Mouse (Mus musculus) kidney, adult 9 months (tissue): ENCODE data around the gene H2al1d.
"Not testable (repeated sequence)": the region's sequence is repeated elsewhere in the genome, so short reads cannot be mapped to it uniquely, and the experiment has no call there.

Experiments used
- DNase-seq: peaks from one replicate; pipeline ENCODE4 v3.0.0; 2022

H2al1d gene

DNA sequence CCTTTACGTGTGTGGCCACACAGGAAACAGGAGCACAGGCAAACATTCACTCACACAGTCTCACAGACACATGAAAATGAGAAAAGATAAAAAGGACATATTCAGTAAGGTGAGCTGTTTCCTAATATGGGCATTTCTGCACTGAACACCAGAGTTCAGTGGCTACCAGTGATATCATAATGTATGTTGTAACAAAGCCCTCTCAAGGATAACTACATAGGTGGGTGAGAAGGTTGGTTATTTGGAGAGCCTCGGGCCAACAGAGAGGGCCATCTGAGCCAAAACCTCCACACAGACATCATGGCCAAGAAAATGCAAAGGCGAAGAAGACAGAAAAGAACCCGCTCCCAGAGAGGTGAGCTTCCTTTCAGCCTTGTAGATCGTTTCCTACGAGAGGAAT lies at the start of gene H2al1d:
TSS of gene H2al1d (plus strand) at position 301 of the 400 bp plus-strand sequence.
- DNase-seq: not testable (repeated sequence)

DNA sequence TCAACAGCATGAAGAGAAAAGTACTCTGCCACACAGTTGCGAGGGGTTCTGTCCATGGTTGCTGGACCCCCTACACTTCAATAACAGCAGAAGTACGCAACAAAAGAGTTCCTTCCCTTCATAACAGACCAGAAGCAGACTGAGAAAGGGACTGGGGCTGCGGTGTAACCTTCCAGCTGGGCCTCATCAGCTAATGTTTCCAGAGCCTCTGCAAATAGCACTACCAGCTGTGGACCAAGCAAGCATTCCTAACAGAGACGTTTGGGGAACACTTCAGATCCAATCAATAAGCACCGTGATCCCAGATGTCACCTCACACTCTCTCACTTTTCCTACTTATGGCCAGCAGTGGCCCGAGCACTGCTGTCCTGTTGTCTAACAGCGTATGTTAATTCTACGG lies 43.7 kb upstream of the H2al1d start:
- DNase-seq: no peak

DNA sequence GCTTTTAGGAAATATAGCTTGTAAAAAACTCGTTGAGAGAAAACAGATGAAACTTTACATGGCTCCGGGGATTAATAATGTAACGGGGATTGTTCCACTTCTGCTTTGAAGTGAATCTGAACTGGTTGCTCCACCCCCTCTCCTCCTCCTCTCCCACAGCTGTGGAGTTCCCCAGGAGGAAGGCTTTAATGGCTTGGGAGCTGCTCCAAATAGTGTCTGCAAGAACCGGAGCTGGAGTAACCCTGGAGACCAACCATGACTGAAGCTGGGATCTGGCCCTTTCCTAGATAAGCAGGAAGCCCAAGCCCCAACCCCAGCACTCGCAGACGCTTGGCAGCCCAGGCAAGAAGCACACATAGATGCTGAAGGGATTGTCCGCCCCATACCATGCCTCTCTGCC lies 40.8 kb upstream of the H2al1d start:
- DNase-seq: peak; percentile 20

DNA sequence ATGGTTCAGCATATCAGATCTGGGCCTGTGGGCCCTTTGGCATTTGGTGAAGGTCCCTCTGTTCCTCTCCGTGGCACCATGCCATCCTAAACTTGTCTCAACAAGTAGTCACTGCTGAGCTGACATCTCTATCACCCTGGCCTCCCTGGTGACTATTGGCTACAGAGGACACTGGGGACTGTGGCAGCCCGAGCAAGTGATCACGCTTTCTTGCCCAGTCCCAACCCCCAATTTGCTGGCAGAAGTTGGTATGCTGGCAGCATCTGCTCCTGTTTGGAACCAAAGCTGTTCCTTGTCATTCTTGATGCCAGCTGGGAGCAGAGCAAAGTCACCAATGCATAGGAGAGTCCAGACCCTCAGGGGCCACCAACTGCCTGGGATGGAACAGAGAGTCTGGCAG lies 39.5 kb upstream of the H2al1d start:
- no peak for DNase-seq

DNA sequence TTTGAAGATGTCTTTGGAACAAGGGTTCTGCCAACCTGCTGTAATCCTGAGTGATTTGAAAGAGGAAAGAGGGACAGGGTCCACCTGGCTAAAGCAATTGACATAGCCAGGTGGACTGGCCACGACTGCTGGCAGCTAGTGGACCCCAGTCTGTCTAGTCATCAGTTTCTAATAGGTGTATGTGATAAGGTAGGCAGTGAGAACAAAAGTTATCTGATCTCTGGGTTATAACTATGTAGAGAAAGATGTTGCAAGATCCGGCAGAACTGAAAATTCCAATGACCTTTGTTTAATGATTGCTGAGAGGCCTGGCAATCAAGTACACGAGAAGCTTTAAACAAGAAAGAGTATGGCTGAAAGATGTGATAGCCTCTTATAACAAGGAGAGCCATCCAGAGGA lies 35.4 kb upstream of the H2al1d start:
- DNase-seq: no peak

DNA sequence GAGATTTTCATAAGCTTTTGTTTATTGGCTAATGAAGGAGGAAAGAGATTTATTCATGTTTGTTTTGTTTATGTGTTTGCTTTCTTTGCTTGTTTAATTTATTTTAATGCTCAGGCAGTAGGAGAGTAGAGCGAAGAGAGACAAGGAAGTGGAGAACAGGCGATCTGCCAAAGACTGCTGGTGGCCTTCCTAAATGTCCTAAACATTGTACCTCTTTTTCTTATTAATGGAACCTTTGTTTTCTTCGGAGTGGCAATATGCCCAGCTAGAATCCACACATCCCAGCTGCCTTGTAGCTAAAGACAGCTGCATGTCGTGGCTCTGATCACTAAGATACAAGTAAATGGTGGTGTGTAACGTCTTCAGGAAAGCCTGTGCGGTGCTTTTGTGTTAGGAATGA lies 31.5 kb upstream of the H2al1d start:
- DNase-seq: no peak

DNA sequence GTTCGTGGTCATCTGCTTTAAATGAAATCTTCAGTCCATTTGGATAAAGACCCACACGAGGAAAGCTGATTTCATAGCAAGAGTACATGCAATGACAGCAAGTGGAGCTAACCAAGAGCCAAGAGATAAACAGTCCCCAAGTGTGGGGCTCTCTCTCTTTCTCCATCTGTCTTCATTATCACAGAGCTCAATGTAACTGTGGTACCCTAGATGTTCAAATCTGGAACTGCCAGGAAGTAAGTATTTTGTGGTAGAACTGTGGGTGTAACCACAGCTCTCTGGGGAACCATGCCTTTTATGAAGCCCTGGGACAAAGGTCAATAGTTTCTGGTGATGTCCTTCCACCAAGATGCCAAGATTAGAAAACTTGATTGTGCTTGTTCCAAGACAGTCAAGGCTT lies 27.9 kb upstream of the H2al1d start:
- no peak for DNase-seq

DNA sequence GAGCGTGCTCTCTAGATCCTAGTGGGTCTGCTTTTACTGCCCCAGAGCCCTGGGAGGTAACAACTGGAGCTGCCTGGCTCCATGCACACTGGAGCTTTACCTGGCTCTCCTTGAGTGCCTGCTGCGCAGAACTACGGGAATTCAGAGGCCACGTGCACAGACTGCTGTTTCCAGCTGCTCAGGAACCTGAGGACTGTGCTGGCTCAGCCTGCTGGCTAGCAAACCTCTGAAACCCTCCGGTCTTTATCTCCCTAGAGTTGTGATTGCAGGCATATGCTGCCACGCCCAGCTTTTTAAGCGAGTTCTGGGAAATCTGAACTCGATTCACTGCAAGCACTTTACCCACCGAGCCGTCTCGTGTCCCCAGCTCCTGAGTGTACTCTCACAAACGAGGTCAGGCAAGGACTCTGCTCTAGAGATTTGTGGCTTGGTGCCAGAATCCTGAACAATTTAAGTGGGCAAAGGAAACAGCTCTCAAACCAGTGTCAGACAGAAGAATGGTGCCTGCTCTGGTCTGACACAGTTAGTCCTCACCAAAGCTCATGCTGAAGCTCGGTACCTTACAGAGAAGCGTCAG lies 20.2 kb upstream of the H2al1d start:
- peak; percentile 9 for DNase-seq

DNA sequence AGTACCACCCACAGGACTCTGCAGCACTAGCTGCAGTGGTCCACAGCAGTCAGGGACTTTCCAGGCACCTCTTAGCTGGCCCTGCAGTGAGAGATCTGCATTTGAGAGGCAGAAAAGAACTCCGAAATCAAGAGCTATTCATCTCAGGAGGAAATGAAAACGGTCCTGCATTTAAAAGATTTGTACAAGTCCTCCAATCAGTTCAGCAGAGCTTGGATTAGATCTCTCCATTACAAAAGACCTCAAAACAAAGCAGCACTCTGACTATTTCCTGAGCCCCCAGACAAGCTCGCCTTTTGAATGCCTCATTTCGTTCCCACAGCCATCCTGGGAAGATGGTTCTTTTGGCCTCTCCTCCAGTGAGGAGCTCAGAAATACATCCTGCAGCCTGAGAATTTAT lies 19.4 kb upstream of the H2al1d start:
- no peak for DNase-seq

DNA sequence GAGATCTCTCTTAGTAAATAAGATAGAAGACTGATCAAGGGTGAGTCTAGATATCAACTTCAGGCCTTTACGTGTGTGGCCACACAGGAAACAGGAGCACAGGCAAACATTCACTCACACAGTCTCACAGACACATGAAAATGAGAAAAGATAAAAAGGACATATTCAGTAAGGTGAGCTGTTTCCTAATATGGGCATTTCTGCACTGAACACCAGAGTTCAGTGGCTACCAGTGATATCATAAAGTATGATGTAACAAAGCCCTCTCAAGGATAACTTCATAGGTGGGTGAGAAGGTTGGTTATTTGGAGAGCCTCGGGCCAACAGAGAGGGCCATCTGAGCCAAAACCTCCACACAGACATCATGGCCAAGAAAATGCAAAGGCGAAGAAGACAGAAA lies 9.7 kb upstream of the H2al1d start, which contains the start of gene H2al1a:
TSS of gene H2al1a (plus strand) at position 301 of the 400 bp plus-strand sequence.
- DNase-seq: not testable (repeated sequence)

DNA sequence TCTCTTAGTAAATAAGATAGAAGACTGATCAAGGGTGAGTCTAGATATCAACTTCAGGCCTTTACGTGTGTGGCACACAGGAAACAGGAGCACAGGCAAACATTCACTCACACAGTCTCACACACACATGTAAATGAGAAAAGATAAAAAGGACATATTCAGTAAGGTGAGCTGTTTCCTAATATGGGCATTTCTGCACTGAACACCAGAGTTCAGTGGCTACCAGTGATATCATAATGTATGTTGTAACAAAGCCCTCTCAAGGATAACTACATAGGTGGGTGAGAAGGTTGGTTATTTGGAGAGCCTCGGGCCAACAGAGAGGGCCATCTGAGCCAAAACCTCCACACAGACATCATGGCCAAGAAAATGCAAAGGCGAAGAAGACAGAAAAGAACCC lies 6.5 kb upstream of the H2al1d start, which contains the start of gene H2al1b:
TSS of gene H2al1b (plus strand) at position 301 of the 400 bp plus-strand sequence.
- DNase-seq: not testable (repeated sequence)

DNA sequence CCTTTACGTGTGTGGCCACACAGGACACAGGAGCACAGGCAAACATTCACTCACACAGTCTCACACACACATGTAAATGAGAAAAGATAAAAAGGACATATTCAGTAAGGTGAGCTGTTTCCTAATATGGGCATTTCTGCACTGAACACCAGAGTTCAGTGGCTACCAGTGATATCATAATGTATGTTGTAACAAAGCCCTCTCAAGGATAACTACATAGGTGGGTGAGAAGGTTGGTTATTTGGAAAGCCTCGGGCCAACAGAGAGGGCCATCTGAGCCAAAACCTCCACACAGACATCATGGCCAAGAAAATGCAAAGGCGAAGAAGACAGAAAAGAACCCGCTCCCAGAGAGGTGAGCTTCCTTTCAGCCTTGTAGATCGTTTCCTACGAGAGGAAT lies 3.3 kb upstream of the H2al1d start, which contains the start of gene H2al1c:
TSS of gene H2al1c (plus strand) at position 301 of the 400 bp plus-strand sequence.
- not testable (repeated sequence) for DNase-seq

DNA sequence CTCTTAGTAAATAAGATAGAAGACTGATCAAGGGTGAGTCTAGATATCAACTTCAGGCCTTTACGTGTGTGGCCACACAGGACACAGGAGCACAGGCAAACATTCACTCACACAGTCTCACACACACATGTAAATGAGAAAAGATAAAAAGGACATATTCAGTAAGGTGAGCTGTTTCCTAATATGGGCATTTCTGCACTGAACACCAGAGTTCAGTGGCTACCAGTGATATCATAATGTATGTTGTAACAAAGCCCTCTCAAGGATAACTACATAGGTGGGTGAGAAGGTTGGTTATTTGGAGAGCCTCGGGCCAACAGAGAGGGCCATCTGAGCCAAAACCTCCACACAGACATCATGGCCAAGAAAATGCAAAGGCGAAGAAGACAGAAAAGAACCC lies 3.0 kb downstream of the H2al1d start, which contains the start of gene H2al1e:
TSS of gene H2al1e (plus strand) at position 301 of the 400 bp plus-strand sequence.
- DNase-seq: not testable (repeated sequence)

DNA sequence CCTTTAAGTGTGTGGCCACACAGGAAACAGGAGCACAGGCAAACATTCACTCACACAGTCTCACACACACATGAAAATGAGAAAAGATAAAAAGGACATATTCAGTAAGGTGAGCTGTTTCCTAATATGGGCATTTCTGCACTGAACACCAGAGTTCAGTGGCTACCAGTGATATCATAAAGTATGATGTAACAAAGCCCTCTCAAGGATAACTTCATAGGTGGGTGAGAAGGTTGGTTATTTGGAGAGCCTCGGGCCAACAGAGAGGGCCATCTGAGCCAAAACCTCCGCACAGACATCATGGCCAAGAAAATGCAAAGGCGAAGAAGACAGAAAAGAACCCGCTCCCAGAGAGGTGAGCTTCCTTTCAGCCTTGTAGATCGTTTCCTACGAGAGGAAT lies 6.2 kb downstream of the H2al1d start, which contains the start of gene H2al1f:
TSS of gene H2al1f (plus strand) at position 301 of the 400 bp plus-strand sequence.
- DNase-seq: not testable (repeated sequence)

DNA sequence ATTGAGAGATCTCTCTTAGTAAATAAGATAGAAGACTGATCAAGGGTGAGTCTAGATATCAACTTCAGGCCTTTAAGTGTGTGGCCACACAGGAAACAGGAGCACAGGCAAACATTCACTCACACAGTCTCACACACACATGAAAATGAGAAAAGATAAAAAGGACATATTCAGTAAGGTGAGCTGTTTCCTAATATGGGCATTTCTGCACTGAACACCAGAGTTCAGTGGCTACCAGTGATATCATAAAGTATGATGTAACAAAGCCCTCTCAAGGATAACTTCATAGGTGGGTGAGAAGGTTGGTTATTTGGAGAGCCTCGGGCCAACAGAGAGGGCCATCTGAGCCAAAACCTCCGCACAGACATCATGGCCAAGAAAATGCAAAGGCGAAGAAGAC lies 9.3 kb downstream of the H2al1d start, which contains the start of gene H2al1g:
TSS of gene H2al1g (plus strand) at position 301 of the 400 bp plus-strand sequence.
- not testable (repeated sequence) for DNase-seq

DNA sequence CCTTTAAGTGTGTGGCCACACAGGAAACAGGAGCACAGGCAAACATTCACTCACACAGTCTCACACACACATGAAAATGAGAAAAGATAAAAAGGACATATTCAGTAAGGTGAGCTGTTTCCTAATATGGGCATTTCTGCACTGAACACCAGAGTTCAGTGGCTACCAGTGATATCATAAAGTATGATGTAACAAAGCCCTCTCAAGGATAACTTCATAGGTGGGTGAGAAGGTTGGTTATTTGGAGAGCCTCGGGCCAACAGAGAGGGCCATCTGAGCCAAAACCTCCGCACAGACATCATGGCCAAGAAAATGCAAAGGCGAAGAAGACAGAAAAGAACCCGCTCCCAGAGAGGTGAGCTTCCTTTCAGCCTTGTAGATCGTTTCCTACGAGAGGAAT lies 12.6 kb downstream of the H2al1d start, which contains the start of gene H2al1h:
TSS of gene H2al1h (plus strand) at position 301 of the 400 bp plus-strand sequence.
- DNase-seq: not testable (repeated sequence)

DNA sequence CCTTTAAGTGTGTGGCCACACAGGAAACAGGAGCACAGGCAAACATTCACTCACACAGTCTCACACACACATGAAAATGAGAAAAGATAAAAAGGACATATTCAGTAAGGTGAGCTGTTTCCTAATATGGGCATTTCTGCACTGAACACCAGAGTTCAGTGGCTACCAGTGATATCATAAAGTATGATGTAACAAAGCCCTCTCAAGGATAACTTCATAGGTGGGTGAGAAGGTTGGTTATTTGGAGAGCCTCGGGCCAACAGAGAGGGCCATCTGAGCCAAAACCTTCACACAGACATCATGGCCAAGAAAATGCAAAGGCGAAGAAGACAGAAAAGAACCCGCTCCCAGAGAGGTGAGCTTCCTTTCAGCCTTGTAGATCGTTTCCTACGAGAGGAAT lies 15.7 kb downstream of the H2al1d start, which contains the start of gene H2al1i:
TSS of gene H2al1i (plus strand) at position 301 of the 400 bp plus-strand sequence.
- DNase-seq: not testable (repeated sequence)

DNA sequence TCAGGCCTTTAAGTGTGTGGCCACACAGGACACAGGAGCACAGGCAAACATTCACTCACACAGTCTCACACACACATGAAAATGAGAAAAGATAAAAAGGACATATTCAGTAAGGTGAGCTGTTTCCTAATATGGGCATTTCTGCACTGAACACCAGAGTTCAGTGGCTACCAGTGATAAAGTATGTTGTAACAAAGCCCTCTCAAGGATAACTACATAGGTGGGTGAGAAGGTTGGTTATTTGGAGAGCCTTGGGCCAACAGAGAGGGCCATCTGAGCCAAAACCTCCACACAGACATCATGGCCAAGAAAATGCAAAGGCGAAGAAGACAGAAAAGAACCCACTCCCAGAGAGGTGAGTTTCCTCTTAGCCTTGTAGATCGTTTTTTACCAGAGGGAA lies 18.9 kb downstream of the H2al1d start, which contains the start of gene H2al1j:
TSS of gene H2al1j (plus strand) at position 301 of the 400 bp plus-strand sequence.
- not testable (repeated sequence) for DNase-seq

DNA sequence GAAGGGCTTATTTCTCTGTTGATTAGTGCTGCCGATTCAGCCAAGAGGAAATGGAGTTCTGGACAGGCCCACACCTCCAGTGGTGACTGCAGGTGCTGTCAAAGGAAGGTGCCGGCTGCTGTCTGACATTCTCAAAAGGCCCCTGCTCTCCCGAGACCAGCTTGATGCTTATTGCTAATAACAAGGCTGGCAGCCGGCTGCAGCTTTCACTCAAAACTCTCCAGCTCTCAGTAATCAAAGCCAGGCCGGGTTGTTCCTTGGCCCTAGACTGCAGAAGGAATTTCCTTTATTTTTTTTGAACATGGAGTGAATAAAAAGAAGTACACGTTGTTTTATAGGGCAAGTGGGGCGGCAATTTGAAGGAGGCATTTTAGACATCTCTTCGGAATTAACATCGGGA lies 37.1 kb downstream of the H2al1d start:
- no peak for DNase-seq

DNA sequence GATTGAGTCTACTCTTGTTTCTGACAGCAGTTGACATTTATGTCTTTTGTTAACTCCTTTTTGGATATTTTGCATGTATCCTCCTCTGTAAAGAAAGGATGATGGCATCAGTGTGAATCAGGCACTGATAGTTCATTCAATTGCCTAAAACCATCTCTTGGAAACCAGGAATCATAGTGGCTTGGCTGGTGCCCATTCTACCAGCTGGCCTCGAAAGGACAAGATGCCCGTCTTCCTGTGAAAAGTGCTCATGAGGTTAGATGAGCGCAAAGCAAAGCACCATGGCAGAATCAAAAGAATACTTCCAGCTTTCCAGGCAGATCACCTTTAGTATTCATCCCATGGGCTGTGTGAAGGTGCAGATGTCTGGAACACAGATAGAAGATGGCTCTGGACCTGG lies 38.1 kb downstream of the H2al1d start:
- no peak for DNase-seq
